Mouse (Mus musculus): ENCODE results near the gene Inka1. TPM values are rescaled to one million over a fixed set of nuclear protein-coding genes. Genes with fewer than 3 reads are reported as not detected.
A peak's percentile ranks its signal among the peaks of the same experiment; 100 is the strongest.

Gene Inka1
- total and polyA plus RNA-seq, 2 experiments = 1.3 to 1.7 TPM

GRCm38 (mm10) chr9:107935790-107936214, 49.9 kb downstream of the Inka1 start:
- Histone ChIP-seq H3K9ac (ENCODE audit: low read depth, low read length) (0 out of 2 replicates have a peak overlapping the region, but pooled peaks have one; percentile 21), H3K4me1 (ENCODE audit: control insufficient read depth, insufficient read depth, low read length) (0 out of 2 replicates have a peak, but pooled peaks cover 3% of the 10 kb centered on the region), H3K27ac (replicated peaks; ENCODE audit: insufficient read depth, low read depth, low read length) (no peak overlapping the region), H3K27me3 (ENCODE audit: control insufficient read depth, insufficient read depth, low read length) (peaks cover 16% of the 10 kb centered on the region), H3K36me3 (ENCODE audit: control insufficient read depth, insufficient read depth, low read length) (no peaks in the 10 kb centered on the region), H3K79me2 (ENCODE audit: control insufficient read depth, insufficient read depth, low read length) (no peaks in the 10 kb centered on the region), H3K4me3 (ENCODE audit: insufficient read depth, low read depth, low read length) (no peak overlapping the region)
- DNase-seq (ENCODE audit: extremely low read depth, low read depth, low spot score) = no peak
- WGBS = 6% methylated on average over 41 of the region's 41 CpGs
- TF ChIP-seq CTCF (IDR thresholded peaks at IDR 0.05; ENCODE audit: low read depth, low read length) = no peak
- TF ChIP-seq POLR2A (IDR thresholded peaks at IDR 0.05; ENCODE audit: extremely low read depth, insufficient read depth, low read length) = no peak

GRCm38 (mm10) chr9:107935374-107935773, 50.3 kb downstream of the Inka1 start, which contains the start of gene Camkv:
TSS of gene Camkv (plus strand) at chr9:107935674.
- no peaks in the 10 kb centered on the region for H3K79me2 ChIP-seq (ENCODE audit: control insufficient read depth, insufficient read depth, low read length)
- H3K9ac ChIP-seq (ENCODE audit: low read depth, low read length) = 0 out of 2 replicates have a peak within 1 kb of the TSS, but pooled peaks have one; percentile 21
- no peak within 1 kb of the TSS for H3K4me3 ChIP-seq (ENCODE audit: insufficient read depth, low read depth, low read length)
- no peak for TF ChIP-seq POLR2A (IDR thresholded peaks at IDR 0.05; ENCODE audit: extremely low read depth, insufficient read depth, low read length)
- TF ChIP-seq CTCF (IDR thresholded peaks at IDR 0.05; ENCODE audit: low read depth, low read length) = no peak
- WGBS = 59% methylated on average over 3 of the region's 3 CpGs
- H3K36me3 ChIP-seq (ENCODE audit: control insufficient read depth, insufficient read depth, low read length) = no peaks in the 10 kb centered on the region
- no peak for DNase-seq (ENCODE audit: extremely low read depth, low read depth, low spot score)
- 0 out of 2 replicates have a peak, but pooled peaks cover 3% of the 10 kb centered on the region for H3K4me1 ChIP-seq (ENCODE audit: control insufficient read depth, insufficient read depth, low read length)
- H3K27me3 ChIP-seq (ENCODE audit: control insufficient read depth, insufficient read depth, low read length) = peaks cover 16% of the 10 kb centered on the region
- no peak within 1 kb of the TSS for H3K27ac ChIP-seq (replicated peaks; ENCODE audit: insufficient read depth, low read depth, low read length)

Other genes with a start within 250 kb of the Inka1 start
- gene Rbm5, start 214.9 kb downstream of the Inka1 start, total RNA-seq (2014; rRNA removed) = 46.2 and 48.3 TPM in 2 replicates
- gene Rbm5, start 214.9 kb downstream of the Inka1 start, polyA plus RNA-seq (2012; rRNA removed) = 18.1 and 31.3 TPM in 2 replicates
- gene Rbm6, start 112.6 kb downstream of the Inka1 start, total RNA-seq (2014; rRNA removed) = 31.8 and 34.4 TPM in 2 replicates
- gene Rbm6, start 112.6 kb downstream of the Inka1 start, polyA plus RNA-seq (2012; rRNA removed) = 8.3 and 9.9 TPM in 2 replicates
- 9.2 and 12.4 TPM in 2 replicates for gene Mon1a, start 97.7 kb downstream of the Inka1 start, total RNA-seq (2014; rRNA removed)
- 29.2 and 29.6 TPM in 2 replicates for gene Mon1a, start 97.7 kb downstream of the Inka1 start, polyA plus RNA-seq (2012; rRNA removed)
- gene Mst1r, start 79.0 kb downstream of the Inka1 start, total RNA-seq (2014; rRNA removed) = 0.18 and 0.27 TPM in 2 replicates
- gene Mst1r, start 79.0 kb downstream of the Inka1 start, polyA plus RNA-seq (2012; rRNA removed) = 0.70 and 1.2 TPM in 2 replicates
- gene Actl11, start 57.4 kb downstream of the Inka1 start, total RNA-seq (2014; rRNA removed) = not detected in 2 replicates
- not detected in 2 replicates for gene Actl11, start 57.4 kb downstream of the Inka1 start, polyA plus RNA-seq (2012; rRNA removed)
- gene Camkv, start 50.2 kb downstream of the Inka1 start, total RNA-seq (2014; rRNA removed) = 0.07 TPM in 1 of 2 replicates, not detected in the other
- gene Camkv, start 50.2 kb downstream of the Inka1 start, polyA plus RNA-seq (2012; rRNA removed) = not detected in 2 replicates
- gene Traip, start 35.7 kb downstream of the Inka1 start, total RNA-seq (2014; rRNA removed) = 0.18 and 0.40 TPM in 2 replicates
- 0.12 and 0.21 TPM in 2 replicates for gene Traip, start 35.7 kb downstream of the Inka1 start, polyA plus RNA-seq (2012; rRNA removed)
- 16.4 and 22.0 TPM in 2 replicates for gene Uba7, start 10.4 kb downstream of the Inka1 start, total RNA-seq (2014; rRNA removed)
- gene Uba7, start 10.4 kb downstream of the Inka1 start, polyA plus RNA-seq (2012; rRNA removed) = 19.3 and 30.6 TPM in 2 replicates
- gene Gm20661, start 2.8 kb downstream of the Inka1 start, total RNA-seq (2014; rRNA removed) = not detected in 2 replicates
- 0.10 TPM in 1 of 2 replicates, not detected in the other for gene Gm20661, start 2.8 kb downstream of the Inka1 start, polyA plus RNA-seq (2012; rRNA removed)
- gene Cdhr4, start 6.6 kb upstream of the Inka1 start, total RNA-seq (2014; rRNA removed) = not detected in 2 replicates
- gene Cdhr4, start 6.6 kb upstream of the Inka1 start, polyA plus RNA-seq (2012; rRNA removed) = 0.19 and 0.44 TPM in 2 replicates
- 1.7 TPM in 1 of 2 replicates, not detected in the other for gene Gm20662, start 10.5 kb upstream of the Inka1 start, total RNA-seq (2014; rRNA removed)
- gene Gm20662, start 10.5 kb upstream of the Inka1 start, polyA plus RNA-seq (2012; rRNA removed) = 0.44 and 0.76 TPM in 2 replicates
- 40.1 and 47.7 TPM in 2 replicates for gene Ip6k1, start 16.6 kb upstream of the Inka1 start, total RNA-seq (2014; rRNA removed)
- 45.7 and 46.3 TPM in 2 replicates for gene Ip6k1, start 16.6 kb upstream of the Inka1 start, polyA plus RNA-seq (2012; rRNA removed)
- 14.0 and 54.7 TPM in 2 replicates for gene Gmppb, start 63.4 kb upstream of the Inka1 start, total RNA-seq (2014; rRNA removed)
- 16.5 and 21.4 TPM in 2 replicates for gene Gmppb, start 63.4 kb upstream of the Inka1 start, polyA plus RNA-seq (2012; rRNA removed)
- gene Amigo3, start 67.3 kb upstream of the Inka1 start, total RNA-seq (2014; rRNA removed) = 0.37 and 0.47 TPM in 2 replicates
- 1.2 and 2.8 TPM in 2 replicates for gene Amigo3, start 67.3 kb upstream of the Inka1 start, polyA plus RNA-seq (2012; rRNA removed)
- gene Mst1, start 94.6 kb upstream of the Inka1 start, total RNA-seq (2014; rRNA removed) = 143 and 177 TPM in 2 replicates
- 203 and 264 TPM in 2 replicates for gene Mst1, start 94.6 kb upstream of the Inka1 start, polyA plus RNA-seq (2012; rRNA removed)
- 19.6 and 29.6 TPM in 2 replicates for gene Rnf123, start 97.5 kb upstream of the Inka1 start, total RNA-seq (2014; rRNA removed)
- 79.8 and 97.5 TPM in 2 replicates for gene Rnf123, start 97.5 kb upstream of the Inka1 start, polyA plus RNA-seq (2012; rRNA removed)
- 53.3 and 54.3 TPM in 2 replicates for gene Apeh, start 108.7 kb upstream of the Inka1 start, total RNA-seq (2014; rRNA removed)
- gene Apeh, start 108.7 kb upstream of the Inka1 start, polyA plus RNA-seq (2012; rRNA removed) = 89.0 and 116 TPM in 2 replicates
- under 0.01 TPM in 2 replicates for gene Bsn, start 204.5 kb upstream of the Inka1 start, total RNA-seq (2014; rRNA removed)
- under 0.01 TPM in 1 of 2 replicates, not detected in the other for gene Bsn, start 204.5 kb upstream of the Inka1 start, polyA plus RNA-seq (2012; rRNA removed)

All from liver, adult 2 months (tissue).